Mouse (Mus musculus): ENCODE measurements at regions not wholly inside any gene's neighbourhood (a gene's known extent, or its start where the extent isn't known, plus 50 kb on each side); places are given as distances from the start of the nearest gene placed in this dataset.

DNA sequence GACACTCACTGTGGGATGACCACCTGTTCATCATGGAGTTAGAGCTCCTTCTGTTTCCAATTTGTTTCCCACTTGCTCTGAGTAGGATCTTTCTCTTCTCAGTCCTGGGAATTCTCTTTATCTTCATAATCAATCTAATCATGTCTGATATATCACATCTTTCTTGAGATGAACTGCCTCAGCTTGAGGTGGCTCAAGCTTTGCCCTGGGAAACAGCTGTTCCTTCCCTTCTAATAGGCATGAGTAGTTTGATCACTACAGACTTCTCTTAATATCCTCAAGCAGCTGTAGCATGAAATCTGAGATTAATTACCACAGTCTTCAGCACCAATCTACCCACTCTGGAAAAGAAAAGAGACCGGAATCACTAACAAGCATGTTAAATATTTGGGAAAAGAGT is 270.8 kb upstream of the Tmem47 start:
- peak; percentile 10 for DNase-seq (ENCODE audit: low spot score)

DNA sequence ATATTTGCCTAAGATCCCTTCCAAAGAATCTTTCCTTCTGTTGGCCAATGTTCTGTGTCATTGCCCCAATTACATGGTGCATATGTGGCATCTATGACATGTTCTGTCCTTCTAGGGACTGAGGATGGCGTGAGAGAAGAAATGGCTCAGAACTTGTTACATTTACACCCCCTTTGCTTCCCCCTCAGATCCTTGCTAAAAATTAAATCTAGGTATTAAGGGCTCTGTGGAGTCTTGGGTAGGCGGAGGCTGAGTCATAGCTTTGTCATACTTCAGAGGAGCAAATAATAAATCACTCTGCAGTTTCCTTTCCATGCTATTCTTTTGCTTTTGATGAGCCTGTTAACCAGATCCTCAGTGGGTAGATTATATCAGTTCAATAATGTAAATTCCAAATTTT is 270.2 kb upstream of the Tmem47 start:
- DNase-seq (ENCODE audit: low spot score) = no peak

All from embryo, embryonic 10 days (tissue).